In genomic region chr10:17683852-17684428, GRCm38 (mm10) we compare ENCODE assay signal across 16 mouse cellular contexts. TPM values are rescaled to one million over a fixed set of nuclear protein-coding genes. Genes with fewer than 3 reads are reported as not detected.
A peak's percentile ranks its signal among the peaks of the same experiment; 100 is the strongest.
DNase-seq lines count a peak whose midpoint lies in the region; ATAC-seq and TF ChIP-seq lines count a peak whose summit lies in the region.
"Had no signal": no experiment of that assay in that cellular context is flagged by ENCODE, and none has a peak within 500 bp of the region (broad histone marks: within the 10 kb centered on the region; RNA-seq: fewer than 3 reads in every experiment).

No protein-coding gene starts in this region.

- H3K9me3 ChIP-seq in liver, embryonic 11.5 days (ENCODE audit: control insufficient read depth, low read length) = no peaks in the 10 kb centered on the region
- H3K9me3 ChIP-seq: hindbrain, embryonic 12.5 days; limb, embryonic 13.5 days; neural tube, embryonic 15.5 days had no signal

- WGBS in liver, embryonic 11.5 days = 38% methylated on average over 6 of the region's 6 CpGs

- H3K36me3 ChIP-seq in liver, embryonic 11.5 days (ENCODE audit: control insufficient read depth, insufficient read depth, low read length) = no peaks in the 10 kb centered on the region
- H3K36me3 ChIP-seq: hindbrain, embryonic 12.5 days; limb, embryonic 13.5 days; neural tube, embryonic 15.5 days had no signal

- peak; percentile 96 for ATAC-seq in activated CD4-positive, CD25-positive, alpha-beta regulatory T cell, adult 4 months
- ATAC-seq in liver, embryonic 11.5 days (replicated peaks; ENCODE audit: low FRiP score) = peak; percentile 41; the same call in 1 of the 2 replicates
- ATAC-seq in monocyte, adult 5-6 weeks (replicated peaks; ENCODE audit: insufficient number of reproducible peaks, low FRiP score, low TSS enrichment, poor library complexity, severe bottlenecking) = peak; percentile 91
- no peak for ATAC-seq in frontal cortex, adult (ENCODE audit: low TSS enrichment)

- peak; percentile 46 for DNase-seq in CD4-positive, CD25-positive, alpha-beta regulatory T cell, adult 2 months (ENCODE audit: low read depth, low spot score)
- DNase-seq in liver, embryonic 11.5 days (ENCODE audit: low spot score) = no peak
- no peak for DNase-seq in left cerebral cortex, adult 9 months (ENCODE audit: low spot score in 2 of 2)
- no peak for DNase-seq in embryo, embryonic 10.5 days (ENCODE audit: low spot score)
- no peak for DNase-seq in layer of hippocampus, adult 2 months (ENCODE audit: low spot score in 2 of 2)
- DNase-seq: adrenal gland, adult 8-10 months; kidney, postnatal 10 days; right cerebral cortex, postnatal 4 days had no signal

- no peak overlapping the region for H3K27ac ChIP-seq in liver, embryonic 11.5 days (ENCODE audit: low read depth, low read length)
- no peak overlapping the region for H3K27ac ChIP-seq in layer of hippocampus, adult 2 months
- H3K27ac ChIP-seq: hindbrain, embryonic 12.5 days; limb, embryonic 13.5 days; neural tube, embryonic 15.5 days had no signal

- no peaks in the 10 kb centered on the region for H3K27me3 ChIP-seq in liver, embryonic 11.5 days (replicated peaks; ENCODE audit: control insufficient read depth, insufficient read depth, low read length)
- H3K27me3 ChIP-seq: hindbrain, embryonic 12.5 days; limb, embryonic 13.5 days; neural tube, embryonic 15.5 days had no signal

- H3K4me3 ChIP-seq in liver, embryonic 11.5 days (ENCODE audit: low read depth, low read length) = no peak overlapping the region
- H3K4me3 ChIP-seq in layer of hippocampus, adult 2 months = no peak overlapping the region
- H3K4me3 ChIP-seq: hindbrain, embryonic 12.5 days; limb, embryonic 13.5 days; neural tube, embryonic 15.5 days had no signal

- H3K9ac ChIP-seq in liver, embryonic 11.5 days (ENCODE audit: low read depth, low read length) = no peak overlapping the region
- H3K9ac ChIP-seq: hindbrain, embryonic 12.5 days; limb, embryonic 13.5 days; neural tube, embryonic 15.5 days had no signal

- peak overlapping the region; percentile 44 for H3K4me2 ChIP-seq in liver, embryonic 11.5 days
- H3K4me2 ChIP-seq: heart, embryonic 11.5 days; hindbrain, embryonic 12.5 days; limb, embryonic 13.5 days; midbrain, embryonic 11.5 days; neural tube, embryonic 15.5 days had no signal

- no peak for TF ChIP-seq CTCF in layer of hippocampus, adult 2 months (conservative IDR thresholded peaks at IDR 0.05)

- 0 out of 2 replicates have a peak, but pooled peaks cover 5% of the 10 kb centered on the region for H3K4me1 ChIP-seq in liver, embryonic 11.5 days (replicated peaks; ENCODE audit: control insufficient read depth, insufficient read depth, low read length)
- H3K4me1 ChIP-seq: hindbrain, embryonic 12.5 days; limb, embryonic 13.5 days; neural tube, embryonic 15.5 days had no signal

RNA-seq across cellular contexts. Expression of gene Cited2, which starts 39.1 kb away (rescaled TPM):
- 1 to 10 TPM; 5.1 to 7.6 TPM for polyA plus RNA-seq in activated CD4-positive, CD25-positive, alpha-beta regulatory T cell, adult 4 months (2017; shearing (Covaris generic))
- polyA plus RNA-seq in liver, embryonic 11.5 days (2014; fragmentation: Nextera tagmentation; extraction: Ambion mirVana) = 50.7 and 50.8 TPM in 2 replicates
- 29.2 to 39.7 TPM (median 32.6 TPM) in 3 replicates for total RNA-seq in monocyte, adult 5-6 weeks (2017)
- total RNA-seq in layer of hippocampus, adult 2 months (2021) = 10 to 100 TPM; 35.8 to 36.2 TPM
